Mouse (Mus musculus) cerebellum, adult 18-20 months (tissue): ENCODE results near the gene Prr5l.

Experiments
- DNase-seq, 2 experiments: peaks; one replicate each; pipeline ENCODE4 v3.0.0; 2021

Gene Prr5l

DNA sequence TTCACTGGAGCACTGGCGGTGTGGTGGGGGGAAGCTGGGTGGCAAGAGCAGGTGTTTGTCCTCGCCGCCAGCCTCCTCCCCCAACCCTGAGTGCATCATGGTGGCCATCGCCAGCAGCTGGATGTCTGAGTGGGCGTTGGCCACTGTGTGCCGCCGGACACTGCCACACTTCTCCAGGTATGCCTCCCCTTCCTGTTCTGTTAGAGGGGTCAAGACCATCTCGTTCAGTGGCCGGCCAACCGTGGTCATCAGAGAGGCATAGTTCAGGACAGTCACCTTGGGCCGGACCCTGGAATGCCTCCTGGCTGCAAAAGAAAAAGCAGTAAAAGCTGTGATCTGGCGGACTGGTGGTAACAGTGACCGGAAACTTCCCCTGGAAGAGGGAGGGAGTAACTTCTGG is 165.7 kb downstream of the Prr5l start:
- DNase-seq = no peak

DNA sequence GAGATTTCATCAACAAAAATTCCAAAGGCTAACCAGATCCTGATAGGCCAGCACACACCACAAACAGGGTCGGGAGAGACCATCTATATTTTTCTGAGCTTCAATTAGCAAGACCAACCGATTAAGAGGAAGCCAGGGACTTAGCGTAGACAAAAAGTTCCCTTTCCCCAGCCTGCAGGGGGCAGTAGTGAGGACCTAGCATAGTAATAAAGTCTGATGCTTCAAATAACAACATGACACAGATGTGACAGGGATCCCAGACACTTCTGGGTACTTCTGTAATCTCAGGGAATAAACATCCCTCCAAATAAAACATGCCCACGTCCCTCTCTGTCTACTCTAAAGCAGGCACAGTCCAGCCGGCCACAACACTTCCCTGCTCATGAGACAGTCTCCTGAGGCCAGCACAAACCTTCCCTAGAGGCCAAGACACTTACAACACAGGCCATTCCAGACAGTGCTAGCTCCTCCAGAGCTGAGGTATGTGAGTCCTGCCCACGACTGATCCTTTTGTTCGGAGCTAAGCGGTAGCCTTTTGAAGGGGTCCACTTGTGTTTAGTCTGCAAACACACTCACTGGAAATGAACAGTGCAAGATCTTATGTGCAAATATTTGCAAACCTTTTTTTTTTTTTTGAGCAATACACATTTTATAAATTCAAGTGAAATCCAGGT is 167.0 kb downstream of the Prr5l start:
- peak in 1 of 2 experiments; percentile 14 for DNase-seq

DNA sequence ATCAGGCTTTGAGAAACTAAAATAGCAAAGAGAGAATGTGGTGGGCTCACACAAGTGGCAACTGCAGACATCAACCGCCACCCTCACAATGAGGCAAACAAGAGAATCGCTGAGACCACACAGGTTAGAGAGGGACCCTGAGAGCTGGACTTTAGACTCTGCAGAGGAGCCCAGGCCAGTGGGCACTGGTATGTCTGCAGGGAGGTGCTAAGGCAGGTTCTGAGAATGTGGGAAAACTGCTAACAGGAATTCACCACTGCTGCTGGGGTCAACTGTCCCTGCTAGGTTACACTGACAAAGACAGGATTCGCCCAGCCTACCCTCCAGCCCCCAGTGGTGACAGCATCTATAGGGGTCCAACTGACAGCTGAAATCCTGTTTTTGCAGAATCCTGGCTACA is 171.2 kb downstream of the Prr5l start:
- no peak for DNase-seq

DNA sequence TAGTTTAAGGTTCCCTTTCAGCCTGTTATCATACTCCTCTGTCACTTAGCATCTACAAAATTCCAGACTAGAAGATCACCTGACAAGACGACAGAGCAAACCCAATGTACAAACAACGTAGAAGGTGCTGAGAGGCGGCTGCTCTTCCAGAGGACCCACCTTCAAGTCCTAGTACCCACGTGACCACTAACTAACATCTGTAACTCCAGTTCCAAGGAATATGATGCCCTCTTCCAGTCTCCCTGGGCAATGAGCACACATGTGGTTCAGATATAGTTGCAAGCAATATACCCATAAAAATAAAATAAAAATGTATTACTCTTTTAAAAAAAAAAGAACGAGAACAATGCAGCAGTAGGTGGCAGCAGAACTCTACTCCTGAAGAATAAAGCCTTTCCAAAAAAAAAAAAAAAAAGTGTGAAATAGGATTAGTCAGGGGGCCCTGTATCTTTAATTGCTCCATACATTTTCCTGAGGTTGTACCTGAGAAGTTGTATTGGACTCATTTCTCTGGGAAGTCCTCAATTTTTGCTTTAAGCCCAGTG is 176.8 kb downstream of the Prr5l start:
- no peak for DNase-seq

DNA sequence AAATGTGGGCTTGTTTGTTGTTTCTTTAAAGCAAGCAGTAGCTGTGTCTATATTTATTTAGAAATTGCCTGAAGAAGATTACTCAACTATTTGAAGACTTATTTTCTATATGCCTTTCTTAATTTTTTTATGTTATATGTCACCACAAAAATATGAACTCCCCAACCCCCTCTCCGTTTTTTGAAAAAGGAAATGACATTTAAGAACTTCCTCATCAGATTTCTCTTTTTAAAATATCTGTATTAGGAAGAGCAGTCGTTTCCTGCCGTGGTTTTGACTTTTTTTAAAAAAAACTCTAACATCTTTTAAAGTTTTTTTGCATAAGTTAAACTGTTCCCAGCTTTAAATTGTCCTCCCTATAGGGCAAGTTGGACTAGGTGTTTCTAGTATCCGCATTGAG is 183.5 kb downstream of the Prr5l start:
- no peak for DNase-seq

DNA sequence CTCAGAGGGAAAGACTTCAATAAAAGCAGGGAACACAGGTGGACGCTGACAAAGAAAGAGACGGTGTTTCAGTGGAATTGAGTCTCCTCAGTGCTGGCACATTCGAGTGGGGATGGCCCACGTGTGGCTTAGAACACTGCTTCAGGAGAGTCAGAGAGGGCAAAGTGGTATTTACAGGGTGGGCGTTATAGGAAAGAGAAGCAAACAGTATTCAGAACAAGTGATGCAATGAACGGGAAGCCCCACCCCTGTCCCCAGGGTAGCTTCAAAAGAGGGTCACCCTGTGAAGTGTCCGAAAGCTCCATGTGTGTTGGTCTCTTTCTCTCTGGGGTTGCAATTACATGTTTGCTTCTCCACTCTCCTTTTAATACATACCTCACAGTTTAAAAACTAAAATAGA is 187.2 kb downstream of the Prr5l start:
- DNase-seq = no peak

DNA sequence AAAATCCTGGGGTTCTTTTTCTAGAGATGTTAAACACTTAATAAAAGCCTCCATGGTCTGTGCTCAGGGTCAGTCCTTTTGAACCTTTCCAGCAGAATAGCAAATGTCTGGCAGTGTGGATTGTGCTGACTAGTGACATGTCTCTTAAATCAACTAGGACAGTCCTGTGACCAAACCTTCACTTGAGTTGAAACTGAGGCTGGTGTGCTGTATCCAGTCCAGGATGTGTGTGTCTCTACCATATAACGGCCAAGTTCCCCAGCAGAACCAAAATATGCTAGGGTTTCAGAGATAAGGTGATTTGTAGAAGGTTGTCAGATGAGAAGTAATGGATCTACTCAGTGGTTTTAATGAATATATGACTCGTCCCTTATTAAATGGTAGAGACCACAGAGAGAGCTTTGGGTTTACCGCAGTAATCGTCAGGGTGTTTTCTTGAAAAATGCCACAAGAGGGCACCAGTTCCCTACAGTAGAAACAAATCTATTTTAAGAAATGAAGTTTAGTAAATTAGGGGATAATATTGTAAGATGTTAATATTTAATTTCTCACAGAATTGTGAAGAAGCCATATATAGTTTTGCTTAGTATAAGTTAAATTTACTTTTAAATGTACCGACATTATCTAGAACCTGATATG is 189.1 kb downstream of the Prr5l start:
- DNase-seq = peak; percentile 28

DNA sequence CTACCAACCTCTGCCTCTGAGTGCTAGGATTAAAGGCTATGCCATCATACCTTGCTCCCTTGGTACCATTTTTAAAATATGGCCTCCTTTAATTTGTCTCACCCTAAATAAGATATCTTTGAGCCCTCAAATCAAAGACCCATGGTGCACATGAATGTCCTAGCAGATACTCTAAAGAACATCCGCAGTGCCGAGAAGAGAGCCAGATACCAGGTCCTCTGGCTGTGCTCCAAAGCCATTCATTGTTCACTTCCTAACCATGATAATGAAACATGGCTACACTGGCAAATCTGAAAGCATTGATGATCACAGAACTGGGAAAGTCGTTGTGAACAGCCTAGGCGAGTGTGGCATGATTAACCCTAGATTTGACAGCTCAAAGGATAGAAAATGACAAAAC is 189.8 kb downstream of the Prr5l start:
- DNase-seq = no peak

DNA sequence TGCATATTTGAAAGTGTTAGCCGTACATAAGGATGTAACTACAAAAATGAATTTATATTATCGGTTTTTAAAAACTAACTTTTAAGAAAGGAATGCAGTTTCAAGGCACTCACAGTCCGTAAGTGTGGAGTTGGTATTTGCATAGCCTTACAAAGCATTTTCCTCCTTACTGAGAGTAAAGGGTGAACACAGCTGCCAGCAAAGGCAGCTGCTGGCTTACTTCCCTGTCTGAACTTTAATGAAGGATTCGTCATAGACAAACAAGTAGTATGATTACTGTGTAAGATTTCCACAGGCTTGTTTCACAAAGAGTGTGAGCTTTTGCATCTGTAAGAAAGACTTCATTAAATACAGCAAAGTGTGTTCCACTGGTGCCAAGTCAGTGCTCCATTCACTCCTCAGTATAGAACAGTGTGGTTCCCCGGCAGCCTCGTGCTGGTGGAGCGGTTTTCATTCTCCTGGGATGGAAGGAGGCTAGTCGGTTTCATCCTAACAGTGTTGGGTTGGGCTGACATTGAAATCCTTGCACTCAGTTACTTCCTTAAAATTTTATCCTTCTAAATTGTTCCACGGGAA is 192.5 kb downstream of the Prr5l start:
- DNase-seq = no peak

DNA sequence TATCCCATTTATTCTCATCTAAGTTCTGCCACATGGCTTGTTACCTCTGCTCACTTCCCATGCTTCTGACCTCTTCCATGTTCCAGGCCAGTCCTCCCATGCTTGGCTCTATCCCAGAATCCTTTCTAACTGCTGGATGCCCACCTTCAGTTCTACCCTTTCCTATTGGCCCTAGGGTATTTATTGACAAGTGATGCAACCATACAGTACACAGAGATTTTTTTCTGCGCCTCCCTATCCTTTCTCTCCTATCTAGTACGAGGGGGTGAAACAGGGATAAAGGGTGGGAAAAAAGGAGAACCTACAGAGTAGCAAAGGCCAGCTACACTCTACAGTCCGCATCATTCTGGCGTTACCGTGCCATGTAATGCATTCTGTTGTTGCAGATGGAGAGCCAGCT is 194.8 kb downstream of the Prr5l start:
- DNase-seq = no peak

DNA sequence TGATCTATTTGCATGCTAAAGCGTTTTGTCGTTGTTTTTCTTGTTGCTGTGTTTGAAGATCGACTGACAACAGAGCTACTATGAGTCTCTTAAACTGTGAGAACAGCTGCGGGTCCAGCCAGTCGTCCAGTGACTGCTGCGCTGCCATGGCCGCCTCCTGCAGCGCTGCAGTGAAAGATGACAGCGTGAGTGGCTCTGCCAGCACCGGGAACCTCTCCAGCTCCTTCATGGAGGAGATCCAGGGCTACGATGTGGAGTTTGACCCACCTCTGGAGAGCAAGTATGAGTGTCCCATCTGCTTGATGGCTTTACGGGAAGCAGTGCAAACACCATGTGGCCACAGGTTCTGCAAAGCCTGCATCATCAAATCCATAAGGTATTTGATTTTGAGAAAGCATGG is 198.4 kb downstream of the Prr5l start:
- peak; percentile 26 for DNase-seq

DNA sequence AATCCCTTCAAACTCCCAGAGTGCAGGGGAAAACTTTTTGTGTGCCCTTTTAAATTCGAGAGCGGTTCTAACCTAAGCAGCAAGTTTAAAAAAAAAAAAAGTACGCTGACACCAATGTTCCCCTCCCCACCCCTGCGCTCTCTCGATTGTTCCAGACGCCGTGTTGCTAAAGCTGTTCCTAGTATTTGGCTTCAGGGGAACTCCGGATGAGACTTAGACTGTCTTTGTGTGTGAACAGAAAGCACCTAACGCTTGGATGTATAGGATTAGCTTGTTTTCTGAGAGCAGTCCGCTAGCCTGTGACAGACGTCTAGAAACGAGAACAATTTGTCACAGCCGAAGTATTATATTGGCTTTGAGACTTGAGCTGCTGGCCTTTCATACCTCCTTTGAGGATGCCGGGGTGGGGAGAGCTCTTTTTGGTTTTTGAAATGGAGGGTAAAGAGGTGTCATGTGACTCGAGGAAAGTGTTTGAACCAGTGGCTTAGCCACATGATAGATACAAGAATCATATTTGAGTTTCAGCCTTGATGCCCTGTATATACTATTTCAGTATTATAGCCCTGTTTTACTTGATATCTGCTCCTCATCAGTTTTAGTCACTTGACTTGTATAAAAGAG is 203.6 kb downstream of the Prr5l start:
- no peak for DNase-seq

DNA sequence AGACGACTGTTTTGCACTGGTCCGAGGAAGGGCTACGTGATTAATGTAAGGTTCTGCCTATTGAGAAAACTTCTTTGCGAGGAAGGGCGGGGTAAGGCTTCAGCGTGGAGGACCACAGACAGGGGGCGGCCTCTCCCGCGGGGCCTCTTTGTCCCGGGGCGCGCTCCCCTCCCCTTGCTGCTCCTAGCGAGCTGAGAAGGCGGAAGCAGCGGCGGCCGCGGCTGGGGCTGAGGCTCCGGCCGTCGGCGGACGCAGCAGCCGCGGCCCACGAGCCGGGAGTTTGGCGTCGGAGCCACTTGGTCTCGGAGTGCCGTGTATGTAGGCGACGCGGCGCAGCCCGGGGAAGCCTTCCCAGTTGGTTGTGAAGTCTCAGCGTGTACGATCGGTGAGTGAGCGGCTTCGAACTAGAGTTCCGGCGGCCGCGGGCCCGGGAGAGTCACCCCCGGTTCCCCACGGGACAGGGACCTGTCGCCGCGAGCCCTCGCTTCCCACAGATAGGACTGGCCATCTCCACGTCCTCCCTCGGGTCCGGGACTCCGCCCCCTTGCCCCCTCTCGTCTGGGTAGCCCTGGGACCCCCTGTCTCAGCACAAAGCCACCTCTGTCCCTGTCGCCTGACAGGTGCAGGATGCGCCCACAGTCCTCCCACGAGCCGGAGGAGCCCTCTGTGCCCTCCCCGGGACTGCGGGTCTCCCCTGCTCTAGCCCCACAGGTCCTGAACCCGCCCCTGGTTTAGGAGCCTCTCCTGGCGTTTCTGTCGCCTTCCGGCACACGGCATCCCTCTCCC is 204.4 kb downstream of the Prr5l start, which contains the start of gene Traf6:
Gene Traf6 (plus strand): TSS at position 194 of the 786 bp plus-strand sequence.
- peak; percentile 83 to 85 for DNase-seq

DNA sequence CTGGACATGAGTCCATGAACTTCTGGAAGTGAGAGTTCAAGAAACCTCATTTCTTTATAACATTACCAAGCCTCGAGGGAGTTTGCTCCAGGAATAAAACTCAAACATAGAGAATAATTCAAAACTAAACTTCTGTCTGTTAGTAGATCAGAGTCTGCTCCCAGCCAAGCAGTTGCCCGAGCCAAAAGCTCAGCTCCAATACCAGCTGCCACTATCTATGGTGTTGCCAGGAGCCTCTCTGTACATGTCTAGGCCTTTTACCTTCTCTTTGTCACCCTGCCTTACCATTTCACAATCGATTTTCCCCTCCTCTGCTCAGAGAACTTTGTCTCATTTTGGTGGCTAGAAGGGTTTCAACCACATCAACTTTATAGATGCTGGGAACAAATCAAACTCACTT is 209.3 kb downstream of the Prr5l start:
- DNase-seq = peak in 1 of 2 experiments; percentile 32

DNA sequence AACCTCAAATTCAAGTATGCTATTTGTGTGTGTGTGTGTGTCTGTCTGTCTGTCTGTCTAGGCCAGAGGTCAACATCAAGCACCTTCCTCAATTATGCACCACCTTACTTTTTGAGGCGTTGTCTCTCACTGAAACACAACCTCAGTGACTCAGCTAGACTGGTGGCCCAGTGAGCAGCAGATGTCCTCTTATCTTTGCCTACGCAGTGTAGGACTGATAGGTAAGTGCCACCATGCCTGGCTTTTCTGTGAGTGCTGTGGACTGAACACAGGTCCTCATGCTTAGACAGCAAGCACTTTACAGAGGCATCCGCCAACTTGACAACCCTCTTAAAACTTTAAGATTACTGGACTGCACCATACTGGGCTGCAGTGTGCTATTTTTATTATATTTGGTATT is 214.1 kb downstream of the Prr5l start:
- DNase-seq = no peak

DNA sequence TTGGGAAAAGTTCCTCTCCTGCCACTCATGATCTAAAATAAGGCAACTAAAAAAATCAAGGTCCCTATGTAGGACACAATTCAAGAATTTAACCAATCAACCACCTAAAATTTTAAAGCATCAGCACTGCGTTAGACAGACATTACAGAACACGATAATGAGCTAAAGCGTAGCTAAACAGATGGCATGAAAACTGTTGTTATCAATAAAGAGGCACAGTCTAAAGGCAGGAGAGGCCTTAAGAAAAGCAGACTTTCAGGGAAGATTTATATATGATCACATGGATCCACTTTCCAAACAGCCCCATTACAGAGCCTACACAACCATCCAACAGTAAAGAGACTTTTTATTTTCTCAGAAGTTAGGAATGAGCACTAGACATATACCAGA is 217.1 kb downstream of the Prr5l start:
- DNase-seq = no peak

DNA sequence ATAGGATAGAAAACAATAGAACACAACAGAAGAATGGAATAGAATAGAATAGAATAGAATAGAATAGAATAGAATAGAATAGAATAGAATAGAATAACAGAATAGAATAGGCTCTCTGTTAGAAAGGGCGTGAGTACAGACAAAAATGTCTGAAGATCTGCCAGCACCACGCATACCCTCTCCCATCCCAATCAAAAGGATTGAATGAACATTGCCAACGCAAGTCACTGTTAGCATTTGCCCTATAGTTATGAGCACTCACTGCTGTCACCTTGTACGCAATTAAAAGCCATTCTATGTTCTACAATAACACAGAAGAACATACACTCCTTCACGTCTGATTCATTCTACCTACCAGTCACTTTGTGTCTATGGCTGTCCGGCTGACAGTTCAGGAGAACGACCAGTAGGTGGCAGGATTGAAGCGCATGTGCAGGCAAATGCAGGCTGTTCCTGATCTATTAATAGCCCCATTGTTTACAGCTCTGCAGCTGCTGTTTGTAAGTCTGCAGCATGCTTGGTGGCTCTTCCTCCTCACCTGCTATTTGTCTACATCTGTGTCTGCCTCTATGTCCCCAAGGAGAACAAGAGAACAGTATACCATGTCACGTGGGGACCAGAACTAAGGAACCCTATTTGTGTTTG is 217.6 kb downstream of the Prr5l start:
- peak; percentile 77 to 84 for DNase-seq
